Mouse (Mus musculus) E14TG2a.4 (cell line): ENCODE measurements around the gene Ppp1r1b.
A peak's percentile ranks its signal among the peaks of the same experiment; 100 is the strongest.

Experiments
- H3K27me3 ChIP-seq: 2 replicates; pipeline ENCODE4 v1.6.1; 2014; ENCODE audit warnings: low read length, control low read depth; ENCODE audit not compliant: insufficient read depth
- H3K36me3 ChIP-seq: 2 replicates; pipeline ENCODE4 v1.6.1; 2014; ENCODE audit warnings: low read length, control low read depth; ENCODE audit not compliant: insufficient read depth
- H3K4me1 ChIP-seq: replicated peaks from 2 replicates; pipeline ENCODE4 v1.6.1; 2014; ENCODE audit warnings: low read depth, low read length, control low read depth
- H3K4me3 ChIP-seq: replicated peaks from 2 replicates; pipeline ENCODE4 v1.5.1; 2014; ENCODE audit warnings: mild to moderate bottlenecking, low read length
- H3K9me3 ChIP-seq: 2 replicates; pipeline ENCODE4 v1.6.1; 2014; ENCODE audit warnings: low read length, control low read depth
- CTCF ChIP-seq: conservative IDR thresholded peaks from 2 replicates; pipeline ENCODE4 v1.5.1; 2014; ENCODE audit warnings: low read length
- NANOG ChIP-seq: IDR thresholded peaks from 2 replicates; pipeline ENCODE4 v1.6.1; 2014; ENCODE audit warnings: borderline replicate concordance, low read length, mixed read lengths
- POU5F1 ChIP-seq: IDR thresholded peaks from 2 replicates; pipeline ENCODE4 v1.6.1; 2014; ENCODE audit warnings: low read length, borderline replicate concordance

Gene Ppp1r1b

DNA sequence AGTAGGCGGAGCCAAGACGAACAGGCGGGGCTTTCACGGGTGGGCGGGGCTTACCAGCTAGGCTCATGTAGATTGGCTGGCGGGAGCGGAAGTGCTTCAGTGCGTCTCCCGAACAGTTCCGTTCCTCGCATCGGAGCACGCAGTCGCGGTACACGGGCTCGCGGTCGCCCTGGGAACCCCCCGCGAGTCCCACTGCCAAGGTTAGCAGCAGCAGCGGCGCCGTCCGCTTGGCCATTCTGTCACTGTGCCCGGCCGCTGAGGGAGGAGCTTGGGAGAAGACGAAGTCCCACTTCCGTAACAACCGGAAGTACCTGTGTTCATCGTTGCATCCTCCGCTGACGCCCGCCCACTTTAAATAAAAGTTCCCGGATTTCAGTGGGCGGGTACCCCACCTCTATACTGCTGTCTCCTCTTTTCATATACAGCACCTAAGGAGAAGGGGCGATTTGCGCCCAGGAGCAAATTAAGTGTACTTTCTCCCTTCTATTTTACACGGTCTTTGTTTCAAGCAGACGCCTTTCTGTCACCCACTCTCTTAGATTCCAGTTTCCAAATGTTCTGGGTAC is 52.0 kb downstream of the Ppp1r1b start, which contains the start of gene Pgap3:
Pgap3 (minus strand) TSS at position 330 of the 566 bp plus-strand sequence.
- no peaks in the 10 kb centered on the region for H3K9me3 ChIP-seq
- TF ChIP-seq CTCF = no peak
- TF ChIP-seq POU5F1 = no peak
- TF ChIP-seq NANOG = no peak
- H3K27me3 ChIP-seq = peaks cover 6% of the 10 kb centered on the region; the same call in 1 of the 2 replicates
- H3K4me3 ChIP-seq = peak within 1 kb of the TSS; percentile 90
- H3K36me3 ChIP-seq = no peaks in the 10 kb centered on the region; the same call in 1 of the 2 replicates
- H3K4me1 ChIP-seq = peaks cover 22% of the 10 kb centered on the region

- Histone ChIP-seq H3K4me3 (peak overlapping the region; percentile 90), H3K4me1 (peaks cover 22% of the 10 kb centered on the region), H3K9me3 (no peaks in the 10 kb centered on the region), H3K27me3 (peaks cover 6% of the 10 kb centered on the region; the same call in 1 of the 2 replicates), H3K36me3 (no peaks in the 10 kb centered on the region; the same call in 1 of the 2 replicates)
- TF ChIP-seq NANOG = no peak
- no peak for TF ChIP-seq CTCF
- TF ChIP-seq POU5F1 = no peak
These were observed 52.6 kb downstream of the Ppp1r1b start for GRCm38 (mm10) chr11:98400816-98401215.

GRCm38 (mm10) chr11:98406621-98407020 is 58.4 kb downstream of the Ppp1r1b start:
- TF ChIP-seq CTCF (no peak), NANOG (no peak), POU5F1 (no peak)
- H3K27me3 ChIP-seq = peaks cover 26% of the 10 kb centered on the region
- H3K9me3 ChIP-seq = no peaks in the 10 kb centered on the region
- no peak overlapping the region for H3K4me3 ChIP-seq
- H3K36me3 ChIP-seq = no peaks in the 10 kb centered on the region
- peaks cover 19% of the 10 kb centered on the region for H3K4me1 ChIP-seq
